Mouse (Mus musculus) small intestine, adult 2 months (tissue): ENCODE data around the gene Abhd8. TPM values are rescaled to one million over a fixed set of nuclear protein-coding genes. Genes with fewer than 3 reads are reported as not detected.

ENCODE experiments used
- H3K27ac ChIP-seq: fragments of 200-500 bp; 2 replicates; pipeline ENCODE4 v1.5.1; 2012; ENCODE audit warnings: low read depth, low read length, control low read depth, inconsistent platforms; ENCODE audit not compliant: insufficient read depth
- H3K27me3 ChIP-seq: fragments of 200-500 bp; 2 replicates; pipeline ENCODE4 v1.6.1; 2012; ENCODE audit warnings: mild to moderate bottlenecking, moderate library complexity, low read length, inconsistent platforms; ENCODE audit not compliant: control insufficient read depth, insufficient read depth
- H3K36me3 ChIP-seq: fragments of 200-500 bp; 2 replicates; pipeline ENCODE4 v1.6.1; 2012; ENCODE audit warnings: mild to moderate bottlenecking, low read length, control low read depth, inconsistent platforms; ENCODE audit not compliant: control insufficient read depth, insufficient read depth
- H3K4me1 ChIP-seq: fragments of 200-500 bp; 2 replicates; pipeline ENCODE4 v1.6.1; 2012; ENCODE audit warnings: low read length, inconsistent platforms, mixed read lengths; ENCODE audit not compliant: control insufficient read depth, insufficient read depth, insufficient read length
- H3K4me3 ChIP-seq: fragments of 200-500 bp; 2 replicates; pipeline ENCODE4 v1.5.1; 2012; ENCODE audit warnings: low read depth, mild to moderate bottlenecking, control low read depth, inconsistent platforms, low read length, moderate library complexity
- CTCF ChIP-seq: fragments of 200-500 bp; IDR thresholded peaks from 2 replicates; pipeline ENCODE4 v1.5.1; 2012; ENCODE audit warnings: low read depth, mild to moderate bottlenecking, control low read depth, inconsistent platforms, low read length, moderate library complexity, mixed read lengths; ENCODE audit not compliant: insufficient replicate concordance, insufficient read length; ENCODE audit errors: extremely low read depth
- POLR2A ChIP-seq: fragments of 200-500 bp; IDR thresholded peaks from 2 replicates; pipeline ENCODE4 v1.6.1; 2012; ENCODE audit warnings: low read depth, mild to moderate bottlenecking, control low read depth, inconsistent platforms, low read length, moderate library complexity
- WGBS: fragments of 180-500 bp; shearing (Covaris S2); methylation state at CpG from one replicate; pipeline ENCODE4 v1.1.7; 2018; 5-methylcytosine and 5-hydroxymethylcytosine counted together
- polyA plus RNA-seq: library from polyadenylated mRNA; depleted of rRNA; stranded (reverse); fragments of >200 nt; gene quantifications from 2 replicates; pipeline ENCODE4 v1.2.3, GENCODE M21; 2012; rRNA removed

The Abhd8 gene
- 17.4 and 26.5 TPM in 2 replicates for polyA plus RNA-seq

DNA sequence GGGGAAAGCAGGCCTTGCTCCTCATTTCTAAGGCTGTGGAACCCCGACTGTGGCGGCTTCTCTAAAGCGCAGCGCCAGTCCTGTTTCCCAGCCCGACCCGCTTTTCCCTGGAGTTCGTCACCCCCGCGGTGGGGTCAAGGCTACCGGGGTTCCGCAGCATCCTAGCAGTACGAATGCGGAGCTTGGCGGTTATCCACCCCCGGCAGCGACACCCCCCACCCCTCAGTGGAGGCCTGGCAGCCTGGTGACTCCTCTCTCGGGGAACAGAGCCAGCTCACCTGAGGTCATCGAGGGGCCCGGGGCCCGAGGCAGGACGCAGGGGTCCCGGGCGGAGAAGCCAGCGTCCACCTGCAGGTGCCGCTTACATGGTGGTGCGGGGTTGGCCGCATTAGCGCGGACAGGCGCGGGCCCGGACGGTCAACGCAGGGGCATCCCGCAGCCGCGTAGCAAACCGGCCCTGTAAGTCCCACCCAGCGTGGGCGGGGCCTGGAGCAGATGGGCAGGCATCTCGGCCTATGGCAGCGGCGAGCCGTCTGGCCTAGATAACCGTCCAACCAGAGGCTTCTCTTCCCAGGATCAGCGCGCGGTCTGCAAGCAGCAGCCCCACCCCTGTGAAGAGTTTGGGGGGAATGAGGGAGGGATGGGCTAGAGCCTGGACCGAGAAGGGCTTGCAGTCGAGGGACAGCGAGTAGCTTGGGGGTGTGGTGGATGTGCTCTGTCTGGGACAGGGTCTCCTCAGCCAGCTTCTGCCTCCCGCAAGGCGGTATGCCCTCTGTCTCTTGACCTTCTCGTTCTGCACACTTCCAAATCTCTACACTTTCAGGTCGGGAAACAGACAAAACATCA is at the start of gene Abhd8:
Gene Abhd8 (minus strand): TSS at position 468 of the 846 bp plus-strand sequence.
- Histone ChIP-seq H3K4me3 (peak within 1 kb of the TSS; percentile 80), H3K27ac (peak within 1 kb of the TSS; percentile 54), H3K4me1 (peaks cover 11% of the 10 kb centered on the region), H3K27me3 (no peaks in the 10 kb centered on the region), H3K36me3 (no peaks in the 10 kb centered on the region)
- TF ChIP-seq POLR2A (no peak), CTCF (no peak)
- WGBS, result under 1% methylated on average over 55 of the region's 55 CpGs

- peak within 1 kb of the TSS; percentile 53 for H3K4me3 ChIP-seq
- H3K4me1 ChIP-seq, result peaks cover 3% of the 10 kb centered on the region
- TF ChIP-seq CTCF, result no peak
- TF ChIP-seq POLR2A, result peak; percentile 39; the same call in 1 of the 2 replicates
- WGBS, result 35% methylated on average over 14 of the region's 14 CpGs
- peaks cover 11% of the 10 kb centered on the region; the same call in 1 of the 2 replicates for H3K27me3 ChIP-seq
- no peaks in the 10 kb centered on the region for H3K36me3 ChIP-seq
- peak within 1 kb of the TSS; percentile 66 for H3K27ac ChIP-seq
Observed at GRCm38 (mm10) chr8:71511644-71512043, 48.2 kb upstream of the Abhd8 start, which contains the start of gene Plvap. TSS of gene Plvap (minus strand) at chr8:71511752.

DNA sequence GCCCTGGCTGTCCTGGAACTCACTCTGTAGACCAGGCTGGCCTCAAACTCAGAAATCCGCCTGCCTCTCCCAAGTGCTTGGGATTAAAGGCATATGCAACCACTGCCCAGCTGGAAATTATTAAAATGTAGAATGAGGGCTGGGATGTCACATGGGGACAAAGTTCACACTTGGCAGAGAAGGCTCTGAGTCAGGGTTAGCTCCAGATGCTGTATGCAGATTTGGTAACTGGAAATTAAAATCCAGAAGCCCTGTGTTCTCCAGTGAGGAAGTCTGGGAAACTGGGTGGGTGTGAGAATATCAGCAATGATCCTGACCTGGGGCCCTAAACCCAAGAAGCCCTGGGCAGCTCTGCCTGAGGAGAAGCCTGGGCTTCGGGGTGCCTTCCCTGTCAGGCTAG is 45.9 kb upstream of the Abhd8 start:
- Histone ChIP-seq H3K27me3 (peaks cover 11% of the 10 kb centered on the region; the same call in 1 of the 2 replicates), H3K27ac (peak overlapping the region; percentile 8; the same call in 1 of the 2 replicates), H3K4me1 (peaks cover 3% of the 10 kb centered on the region), H3K36me3 (no peaks in the 10 kb centered on the region), H3K4me3 (peak overlapping the region; percentile 22)
- TF ChIP-seq POLR2A (no peak), CTCF (no peak)
- 28% methylated on average over 2 of the region's 2 CpGs for WGBS

DNA sequence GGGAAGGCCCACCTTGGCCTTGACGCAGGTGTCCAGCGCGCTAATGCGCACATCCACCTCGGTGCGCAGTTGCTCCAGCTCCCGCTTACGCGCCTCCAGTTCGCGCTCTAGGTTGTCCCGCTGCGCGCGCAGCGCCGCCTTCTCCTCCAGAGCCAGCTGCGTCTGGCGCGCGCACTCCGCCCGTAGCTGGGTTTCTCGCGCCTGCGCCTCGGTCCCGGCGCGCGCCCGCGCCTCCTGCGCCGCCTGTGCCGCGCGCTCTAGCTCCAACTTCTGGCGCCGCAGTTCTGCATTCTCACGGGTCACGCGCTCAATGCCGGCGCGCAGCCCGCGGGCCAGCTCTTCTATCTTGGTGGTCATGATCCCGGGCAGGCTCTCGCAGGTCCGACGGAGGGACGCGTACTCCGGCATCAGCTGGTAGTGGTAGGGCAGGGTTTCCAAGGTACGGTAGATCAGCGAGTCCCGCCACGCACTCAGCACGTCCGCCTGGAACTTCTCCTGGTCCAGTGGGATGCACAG is 44.2 kb upstream of the Abhd8 start:
- WGBS, result under 1% methylated on average over 61 of the region's 61 CpGs
- Histone ChIP-seq H3K27me3 (peaks cover 11% of the 10 kb centered on the region; the same call in 1 of the 2 replicates), H3K4me1 (peaks cover 3% of the 10 kb centered on the region), H3K4me3 (peak overlapping the region; percentile 62), H3K36me3 (no peaks in the 10 kb centered on the region), H3K27ac (no peak overlapping the region)
- TF ChIP-seq CTCF (no peak), POLR2A (no peak)

DNA sequence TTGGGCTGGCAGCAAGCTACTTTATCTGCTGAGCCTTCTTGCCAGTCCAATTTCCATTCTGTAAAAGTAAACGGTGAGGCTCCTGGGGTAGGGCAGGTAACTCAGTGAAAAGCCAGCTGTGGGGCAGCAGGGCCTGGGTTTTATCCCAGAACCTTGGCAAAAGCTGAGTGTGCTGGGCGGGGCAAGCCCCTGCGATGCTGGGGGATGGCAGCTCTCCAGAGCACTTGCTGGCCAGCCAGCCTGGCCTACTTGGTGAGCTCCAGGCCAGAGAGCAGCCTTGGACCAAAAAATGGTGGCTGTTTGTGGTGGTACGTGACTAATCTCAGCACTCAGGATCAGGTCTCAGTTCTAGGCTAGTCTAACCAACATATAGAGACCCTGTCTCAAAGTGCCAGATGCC is 42.5 kb upstream of the Abhd8 start:
- H3K27ac ChIP-seq, result no peak overlapping the region
- H3K4me3 ChIP-seq, result no peak overlapping the region
- peaks cover 11% of the 10 kb centered on the region; the same call in 1 of the 2 replicates for H3K27me3 ChIP-seq
- TF ChIP-seq POLR2A (no peak), CTCF (no peak)
- H3K4me1 ChIP-seq, result peaks cover 3% of the 10 kb centered on the region
- WGBS, result 43% methylated on average over 4 of the region's 4 CpGs
- H3K36me3 ChIP-seq, result no peaks in the 10 kb centered on the region

DNA sequence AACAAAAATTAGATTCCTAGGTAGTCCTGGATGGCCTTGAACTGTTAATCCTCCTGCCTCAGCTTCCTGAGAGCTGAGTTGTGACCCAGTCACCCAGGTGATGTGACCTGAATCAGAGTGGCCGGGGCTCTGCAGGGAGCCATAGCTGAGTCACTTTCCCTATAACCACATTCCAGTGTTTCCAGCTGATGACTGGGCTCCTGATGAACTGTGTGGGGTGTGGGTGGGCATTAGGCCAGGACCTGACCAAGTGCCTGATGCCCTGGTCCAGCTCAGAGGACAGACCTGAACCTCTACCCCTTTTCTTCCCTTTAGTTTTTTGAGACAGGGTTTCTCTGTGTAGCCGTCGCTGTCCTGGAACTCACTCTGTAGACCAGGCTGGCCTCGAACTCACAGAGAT is 41.9 kb upstream of the Abhd8 start:
- H3K4me1 ChIP-seq, result peaks cover 3% of the 10 kb centered on the region
- WGBS, result 83% methylated on average over 4 of the region's 4 CpGs
- no peak overlapping the region for H3K27ac ChIP-seq
- TF ChIP-seq POLR2A, result no peak
- no peak for TF ChIP-seq CTCF
- no peak overlapping the region for H3K4me3 ChIP-seq
- peaks cover 11% of the 10 kb centered on the region; the same call in 1 of the 2 replicates for H3K27me3 ChIP-seq
- H3K36me3 ChIP-seq, result no peaks in the 10 kb centered on the region

DNA sequence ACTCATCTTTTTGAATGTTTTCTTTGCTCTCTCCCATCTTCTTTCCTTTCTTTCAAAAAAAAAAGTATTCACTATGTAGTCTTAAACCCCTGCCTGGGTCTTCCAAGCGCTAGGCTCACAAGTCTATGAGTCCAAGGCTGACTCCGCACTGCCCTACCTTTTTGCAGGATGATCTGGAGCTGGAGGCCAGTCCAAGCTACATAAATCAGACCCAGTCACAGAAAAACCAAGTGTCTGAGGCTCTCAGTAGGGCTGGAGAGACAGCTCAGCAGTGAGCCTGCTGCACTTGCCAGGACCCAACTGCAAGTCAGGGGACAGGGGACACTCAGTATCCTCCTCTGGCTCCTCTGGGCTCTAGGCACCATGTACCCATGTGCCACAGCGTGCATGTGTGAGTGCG is 40.9 kb upstream of the Abhd8 start:
- H3K27me3 ChIP-seq, result peaks cover 11% of the 10 kb centered on the region; the same call in 1 of the 2 replicates
- H3K27ac ChIP-seq, result no peak overlapping the region
- WGBS, result 96% methylated on average over 4 of the region's 4 CpGs
- H3K4me1 ChIP-seq, result peaks cover 3% of the 10 kb centered on the region
- no peak overlapping the region for H3K4me3 ChIP-seq
- TF ChIP-seq POLR2A, result no peak
- TF ChIP-seq CTCF, result no peak
- H3K36me3 ChIP-seq, result no peaks in the 10 kb centered on the region
